Mouse (Mus musculus) left cerebral cortex, adult 9 months (tissue): ENCODE measurements around the gene Gm49403.
A peak's percentile ranks its signal among the peaks of the same experiment; 100 is the strongest.
"Not testable (repeated sequence)": the region's sequence is repeated elsewhere in the genome, so short reads cannot be mapped to it uniquely, and the experiment has no call there.

Source experiments
- DNase-seq, 2 experiments: peaks; one replicate each; pipeline ENCODE4 v3.0.0; 2022; ENCODE audit warnings: low spot score in 2 of 2

The Gm49403 gene

GRCm38 (mm10) chr19:8871267-8872186 lies 12.2 kb upstream of the Gm49403 start, which contains the start of gene Ubxn1:
TSS of gene Ubxn1 (plus strand) at chr19:8871496.
- peak; percentile 97 to 99 for DNase-seq

GRCm38 (mm10) chr19:8872266-8872840 lies 11.4 kb upstream of the Gm49403 start:
- no peak for DNase-seq

- DNase-seq, result no peak
Observed at GRCm38 (mm10) chr19:8875031-8875430, 8.7 kb upstream of the Gm49403 start.

- peak; percentile 69 to 91 for DNase-seq
Observed at GRCm38 (mm10) chr19:8880311-8881033, 3.3 kb upstream of the Gm49403 start, which contains the start of gene Uqcc3. TSS of gene Uqcc3 (minus strand) at chr19:8880923.

- DNase-seq, result no peak
Observed at GRCm38 (mm10) chr19:8881034-8881392, 2.7 kb upstream of the Gm49403 start.

- no peak for DNase-seq
Observed at GRCm38 (mm10) chr19:8886916-8887584, 3.3 kb downstream of the Gm49403 start.

GRCm38 (mm10) chr19:8887585-8888463 lies 4.1 kb downstream of the Gm49403 start:
- no peak for DNase-seq

GRCm38 (mm10) chr19:8888511-8889385 lies 5.0 kb downstream of the Gm49403 start, which contains the start of the genes 1810009A15Rik and Gm49416:
TSS of gene 1810009A15Rik (plus strand) at chr19:8888853.
TSS of gene Gm49416 (plus strand) at chr19:8888926.
- peak; percentile 80 to 94 for DNase-seq

GRCm38 (mm10) chr19:8892829-8893766 lies 9.4 kb downstream of the Gm49403 start, which contains the start of gene Ints5:
TSS of gene Ints5 (plus strand) at chr19:8893005.
- DNase-seq, result peak in 1 of 2 experiments; percentile 80

GRCm38 (mm10) chr19:8895397-8895960 lies 11.7 kb downstream of the Gm49403 start:
- no peak for DNase-seq

- not testable (repeated sequence) for DNase-seq
Observed at GRCm38 (mm10) chr19:8896231-8896630, 12.5 kb downstream of the Gm49403 start.

- not testable (repeated sequence) for DNase-seq
Observed at GRCm38 (mm10) chr19:8897211-8897864, 13.6 kb downstream of the Gm49403 start.

- DNase-seq, result peak; percentile 90 to 96
Observed at GRCm38 (mm10) chr19:8897865-8898495, 14.2 kb downstream of the Gm49403 start, which contains the start of gene Ganab. TSS of gene Ganab (plus strand) at chr19:8898071.

- DNase-seq, result no peak
Observed at GRCm38 (mm10) chr19:8898576-8898975, 14.8 kb downstream of the Gm49403 start.

GRCm38 (mm10) chr19:8899079-8899478 lies 15.3 kb downstream of the Gm49403 start:
- no peak for DNase-seq

GRCm38 (mm10) chr19:8903412-8903811 lies 19.7 kb downstream of the Gm49403 start:
- no peak for DNase-seq

- no peak for DNase-seq
Observed at GRCm38 (mm10) chr19:8908531-8908930, 24.8 kb downstream of the Gm49403 start.
